Mouse (Mus musculus): ENCODE measurements around the gene Gm45902.

Gm45902 gene

DNA sequence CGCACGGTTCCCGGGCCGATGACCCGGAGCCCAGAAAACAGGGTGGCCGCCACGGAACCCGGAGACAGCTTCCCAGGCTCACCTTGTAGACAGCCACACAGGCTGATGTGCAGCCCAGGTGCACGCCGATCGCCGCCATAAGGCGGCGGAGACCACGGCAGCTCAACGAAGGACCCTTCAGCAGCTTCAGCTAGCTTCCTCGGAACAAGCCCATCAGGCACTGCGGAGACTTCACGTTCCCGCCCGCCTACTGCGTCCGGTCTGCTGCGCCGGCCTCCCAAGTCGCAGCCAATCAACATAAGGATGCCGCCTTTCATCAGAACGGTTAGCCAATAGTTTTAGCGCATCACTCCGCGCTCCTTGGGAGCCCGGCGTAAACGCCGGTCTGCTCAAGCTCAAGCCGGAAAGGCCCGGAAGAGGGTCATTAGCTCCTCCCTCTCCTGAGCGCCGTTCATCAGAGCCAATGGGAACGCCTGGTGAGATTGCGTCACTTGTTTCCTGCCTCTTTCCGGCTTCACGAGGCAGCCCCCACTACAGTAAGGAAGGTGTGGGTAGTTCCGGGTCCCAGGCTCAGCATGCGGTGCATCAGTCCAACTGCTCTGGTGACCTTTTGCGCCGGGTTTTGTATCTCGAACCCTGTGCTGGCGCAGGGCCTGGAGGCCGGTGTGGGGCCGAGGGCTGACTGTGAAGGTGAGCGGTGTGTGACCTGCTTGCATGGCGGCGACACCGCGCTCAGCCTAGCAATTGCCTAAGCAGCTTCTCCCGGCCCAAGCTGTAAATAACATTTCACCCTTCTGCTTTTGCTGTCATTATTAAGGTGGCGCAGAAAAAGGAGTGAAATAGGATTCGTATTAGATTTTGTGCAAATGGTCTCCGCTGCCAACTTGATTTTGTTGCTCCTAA is at the start of gene Gm45902, which contains the start of the genes Hspa14 and Cdnf:
Gene Gm45902, minus strand, starts transcription at position 239 of the 903 bp plus-strand sequence.
Gene Hspa14, minus strand, starts transcription at position 263 of the 903 bp plus-strand sequence.
Gene Cdnf, plus strand, starts transcription at position 479 of the 903 bp plus-strand sequence.
- peak; percentile 97 for DNase-seq (ENCODE audit: low spot score)

DNA sequence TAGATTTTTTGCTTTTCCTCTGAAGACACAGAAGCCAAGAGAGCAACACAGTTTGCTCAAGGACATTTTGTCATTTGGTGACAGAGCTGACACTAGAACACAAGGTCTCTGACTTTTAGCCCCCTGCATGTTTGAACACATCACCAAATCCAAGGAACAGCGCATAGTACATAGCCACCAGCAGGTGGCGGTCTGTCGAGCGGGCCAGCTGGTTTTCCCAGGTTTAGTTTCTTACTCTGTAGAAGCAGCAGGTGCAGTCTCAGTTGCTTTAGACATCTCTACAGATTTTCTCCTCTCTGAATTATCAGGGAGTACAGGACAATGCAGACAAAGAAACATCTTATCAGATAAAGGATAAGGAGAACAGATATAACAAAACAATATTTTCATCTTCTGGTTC is 34.0 kb upstream of the Gm45902 start:
- no peak for DNase-seq (ENCODE audit: low spot score)

DNA sequence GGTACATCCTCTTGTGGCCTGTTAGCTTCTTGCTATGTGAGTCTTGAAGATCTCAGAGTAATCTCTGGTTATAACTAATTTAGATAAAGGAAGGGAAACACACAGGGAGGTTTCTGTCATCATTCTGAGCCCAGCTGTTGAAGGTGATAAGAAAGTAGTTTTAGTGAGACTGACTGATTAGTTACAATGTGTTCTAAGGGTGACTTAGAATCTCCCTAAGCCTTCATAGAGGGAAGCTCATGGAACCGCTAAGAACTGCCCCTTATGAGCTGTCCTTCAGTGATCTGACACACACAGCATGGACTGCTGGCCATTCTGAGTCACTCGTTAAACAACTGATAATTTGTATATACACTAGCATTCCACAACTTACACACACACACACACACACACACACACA is 33.5 kb upstream of the Gm45902 start:
- DNase-seq (ENCODE audit: low spot score), result no peak

DNA sequence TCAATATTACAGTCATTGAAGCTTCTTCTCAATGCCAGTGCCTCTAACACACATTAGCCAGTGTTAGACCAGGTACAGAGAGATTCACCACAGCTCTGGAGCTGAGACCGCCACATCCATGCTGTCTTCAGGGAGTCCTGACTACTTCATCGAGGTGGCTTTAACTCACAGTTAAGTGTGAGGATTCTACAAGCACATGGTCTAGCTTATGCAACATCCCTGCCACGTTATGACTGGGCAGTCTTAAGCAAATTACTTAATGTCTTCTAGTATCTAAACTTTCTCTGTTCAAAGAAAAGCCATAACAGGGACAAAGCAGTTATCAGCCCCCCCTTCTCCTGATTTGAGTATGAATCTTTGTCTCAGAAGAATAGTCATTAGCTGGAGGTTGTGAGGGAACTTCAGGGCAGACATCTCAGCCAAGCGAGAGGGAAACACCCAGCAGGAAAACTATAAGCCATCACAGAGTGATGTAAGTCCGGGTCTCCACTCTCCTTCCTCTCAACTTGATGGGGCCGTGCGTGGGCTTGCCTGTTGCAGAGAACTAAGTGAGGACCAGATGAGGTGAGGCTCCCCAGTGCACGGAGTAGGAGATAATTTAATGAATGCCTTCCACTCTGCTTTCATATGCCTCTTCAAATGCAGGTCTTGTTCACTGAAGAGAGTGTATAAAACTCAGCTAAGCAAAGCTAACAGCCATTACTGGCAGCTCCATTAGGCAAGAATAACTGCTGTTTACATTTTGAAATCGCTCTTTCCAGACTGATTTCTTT is 28.9 kb upstream of the Gm45902 start:
- no peak for DNase-seq (ENCODE audit: low spot score)

DNA sequence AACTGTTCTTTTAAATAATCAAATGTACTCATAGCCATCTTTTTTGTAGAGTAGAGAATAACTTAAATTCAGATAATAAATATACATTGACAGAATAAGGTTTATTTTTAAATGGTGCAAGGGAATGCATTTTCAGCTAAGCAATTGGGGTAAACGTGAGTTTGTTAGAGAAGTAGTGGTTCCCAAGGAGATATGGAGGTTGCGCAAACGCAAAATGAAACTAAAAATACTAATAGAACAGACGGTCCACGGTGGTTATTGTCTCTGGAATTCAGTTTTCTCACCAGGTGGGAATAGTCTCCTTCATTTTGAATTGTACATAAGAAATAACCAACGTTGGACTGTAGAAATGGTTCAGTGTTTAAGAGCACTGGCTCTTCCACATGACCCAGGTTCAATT is 13.7 kb upstream of the Gm45902 start:
- DNase-seq (ENCODE audit: low spot score), result no peak

DNA sequence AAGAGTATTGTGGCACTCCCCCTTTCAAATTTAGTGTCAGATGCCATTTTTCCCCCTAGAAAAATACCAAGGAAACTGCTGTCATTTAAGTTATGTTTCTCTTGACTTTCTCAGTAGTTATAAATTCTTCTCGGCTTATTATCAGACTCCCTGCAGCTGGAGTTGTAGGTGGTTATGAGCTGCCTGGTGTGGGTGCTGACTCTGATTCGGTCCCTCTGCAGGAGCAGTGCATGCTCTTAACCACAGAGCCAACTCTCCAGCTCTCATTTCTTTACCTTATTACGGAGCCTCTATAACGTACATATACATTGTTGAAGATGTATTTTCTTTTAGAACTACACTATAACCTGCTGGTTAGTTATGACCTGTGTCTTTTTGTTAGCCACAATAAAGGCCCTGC is 10.0 kb upstream of the Gm45902 start:
- DNase-seq (ENCODE audit: low spot score), result no peak

DNA sequence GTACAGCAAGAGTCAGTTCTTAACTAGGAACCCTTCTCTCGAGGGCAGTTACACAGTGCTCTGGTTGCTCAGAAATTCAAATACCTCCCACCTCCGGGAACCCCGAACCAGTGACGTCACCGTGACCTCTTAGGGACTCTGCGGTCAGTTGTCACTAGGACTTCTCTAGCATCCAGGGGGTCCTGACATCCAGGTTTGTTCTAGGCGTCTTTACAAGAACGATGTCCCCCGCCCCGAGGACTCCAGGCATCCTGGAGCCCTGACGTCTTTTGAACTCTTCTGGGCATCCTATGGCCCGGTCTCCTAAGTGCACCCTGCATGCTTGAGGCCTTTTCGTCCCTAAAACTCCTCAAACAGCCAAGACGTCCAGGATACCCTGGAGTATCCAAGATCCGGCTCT is 514 bp downstream of the Gm45902 start:
- peak; percentile 53 for DNase-seq (ENCODE audit: low spot score)

DNA sequence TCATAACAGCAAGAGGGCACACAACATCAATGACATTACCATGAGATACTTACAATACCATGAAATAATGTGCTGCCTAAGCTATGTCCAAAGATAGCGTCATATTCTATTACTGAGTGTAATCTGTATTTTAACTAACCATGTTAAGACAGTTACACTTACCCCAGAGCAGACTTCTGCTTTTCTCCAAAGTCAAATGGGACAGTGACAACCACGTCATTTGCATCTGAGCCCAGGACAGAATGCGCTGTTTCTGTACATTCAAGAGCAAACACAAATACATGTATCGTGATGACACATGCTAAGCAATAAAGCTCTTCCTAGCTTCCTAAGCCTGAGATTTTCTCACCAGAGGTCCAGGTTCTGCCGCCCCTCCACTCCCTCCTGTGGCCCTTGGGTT is 11.7 kb downstream of the Gm45902 start:
- DNase-seq (ENCODE audit: low spot score), result no peak

DNA sequence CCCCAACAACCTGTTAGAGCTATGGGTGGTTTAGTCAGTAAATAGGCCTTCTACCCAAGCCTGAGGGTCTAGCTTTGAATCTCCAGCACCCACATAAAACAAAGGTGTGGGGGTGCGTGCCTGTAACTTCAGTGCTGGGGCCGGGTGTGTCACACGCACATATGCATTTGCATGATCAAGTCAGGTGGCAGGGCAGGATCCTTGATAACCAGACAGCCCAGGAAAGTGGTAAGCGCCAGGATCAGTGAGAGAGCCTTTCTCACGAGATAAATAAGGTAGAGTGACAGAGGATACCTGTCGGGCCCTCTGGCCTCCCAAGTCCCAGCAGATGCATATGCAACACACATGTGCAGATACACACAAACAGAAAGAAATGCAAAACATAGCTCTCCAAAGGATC is 13.0 kb downstream of the Gm45902 start:
- DNase-seq (ENCODE audit: low spot score), result no peak

DNA sequence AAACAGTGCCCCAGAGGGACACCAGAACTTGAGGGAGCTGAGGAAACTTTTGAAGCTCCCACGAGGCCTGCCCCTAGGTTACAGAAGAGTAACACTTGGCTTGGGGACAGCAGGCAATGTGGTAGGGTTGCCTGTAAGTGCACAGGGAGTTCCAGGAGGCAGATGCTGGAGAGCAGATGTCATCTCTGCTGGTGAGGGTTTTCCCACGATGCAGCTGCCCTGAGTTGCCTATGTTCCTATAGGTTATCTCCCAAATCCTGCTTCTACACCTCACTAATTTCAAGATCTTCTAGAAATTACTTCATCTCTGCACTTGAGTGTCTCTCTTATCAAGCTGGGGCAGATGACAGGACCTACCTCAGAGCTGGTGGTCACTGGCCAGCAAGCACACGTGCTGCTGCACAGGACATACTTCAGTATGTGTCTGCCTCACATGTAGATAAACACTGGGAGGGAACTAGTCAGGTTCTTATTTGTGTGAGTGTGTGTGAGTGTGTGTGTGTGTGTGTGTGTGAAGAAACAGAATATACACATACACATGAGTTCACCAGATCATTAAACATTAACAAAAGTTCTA is 18.7 kb downstream of the Gm45902 start:
- no peak for DNase-seq (ENCODE audit: low spot score)

DNA sequence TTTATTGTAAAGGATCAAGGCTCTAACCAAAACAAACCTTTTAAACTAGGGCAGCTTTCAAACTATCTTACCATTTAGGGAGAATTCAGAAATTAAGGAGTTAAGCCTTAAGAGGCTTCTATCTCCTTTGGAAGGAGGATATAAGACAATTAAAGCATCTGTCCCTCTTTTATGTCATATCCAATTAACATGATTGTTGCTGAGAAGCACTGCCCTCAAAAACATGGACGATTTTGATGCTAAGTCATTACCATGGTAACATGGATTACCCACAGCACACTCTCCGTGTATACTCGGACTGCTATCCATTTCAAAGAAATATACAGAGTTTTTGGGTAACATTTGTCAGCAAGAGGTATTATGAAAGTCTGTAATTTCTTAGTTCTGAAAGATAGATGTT is 22.8 kb downstream of the Gm45902 start:
- no peak for DNase-seq (ENCODE audit: low spot score)

DNA sequence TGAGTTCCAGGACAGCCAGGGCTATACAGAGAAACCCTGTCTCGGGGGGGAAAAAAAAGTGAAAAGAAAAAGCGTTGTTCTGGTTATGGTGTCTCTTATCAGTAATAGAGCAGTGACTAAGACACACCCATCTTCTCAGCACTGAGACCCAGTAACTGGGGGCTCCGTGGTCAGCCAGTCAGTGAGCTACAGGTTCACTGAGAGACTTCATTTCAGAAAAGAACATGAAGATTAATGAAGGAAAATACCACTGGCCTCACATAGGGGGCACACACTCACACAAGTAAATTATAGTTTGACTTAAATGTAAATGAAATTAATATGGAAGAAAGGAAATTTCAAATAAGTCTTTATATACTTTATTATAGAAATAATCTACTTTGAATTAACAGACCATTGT is 32.4 kb downstream of the Gm45902 start:
- DNase-seq (ENCODE audit: low spot score), result no peak

DNA sequence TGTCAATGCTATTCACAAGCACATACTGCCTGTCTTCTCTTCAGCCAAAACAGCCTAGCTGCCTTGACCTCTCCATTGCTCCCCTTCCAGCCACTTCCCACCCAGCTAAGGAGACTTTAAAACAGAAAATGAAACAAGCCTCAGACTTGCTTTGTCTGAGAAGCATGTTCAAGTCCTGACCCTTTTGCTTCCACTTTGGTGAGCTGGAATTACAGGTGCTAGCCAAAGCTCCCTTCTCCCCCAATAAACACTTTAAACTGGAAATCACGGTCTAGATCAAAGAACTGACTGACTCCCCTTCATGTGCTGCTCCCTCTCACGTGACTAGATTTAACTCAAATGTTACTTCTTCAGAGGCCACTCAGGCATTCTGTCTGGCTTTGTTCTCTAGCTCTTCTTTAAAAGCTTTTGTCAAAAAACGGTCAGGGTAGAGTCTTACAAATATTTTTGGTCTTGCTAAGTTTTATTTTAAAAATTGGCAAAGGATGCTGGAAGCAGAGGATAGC is 36.8 kb downstream of the Gm45902 start:
- no peak for DNase-seq (ENCODE audit: low spot score)

DNA sequence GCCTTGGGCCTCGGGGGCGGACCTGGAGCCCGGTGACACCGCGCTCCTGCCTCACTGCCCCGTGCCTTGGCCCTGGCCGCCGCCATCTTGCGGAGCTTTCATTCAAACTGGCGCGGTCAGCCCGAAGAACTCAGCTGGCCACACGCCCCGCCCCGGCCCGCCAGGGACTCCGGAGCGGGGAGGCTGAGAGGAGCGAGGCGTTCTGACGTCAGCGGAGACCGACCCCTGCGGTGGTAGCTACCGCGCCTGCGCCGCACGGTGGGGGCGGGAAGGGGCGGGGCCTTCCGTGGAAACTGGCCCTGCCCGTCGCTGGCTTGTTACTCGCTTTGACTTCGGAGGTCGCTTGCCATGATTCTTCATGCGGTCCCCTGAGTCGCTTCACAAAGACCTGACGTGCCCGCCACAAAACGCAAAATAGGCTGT is 37.7 kb downstream of the Gm45902 start, which contains the start of gene Suv39h2:
Gene Suv39h2, minus strand, starts transcription at position 171 of the 423 bp plus-strand sequence.
- DNase-seq (ENCODE audit: low spot score), result peak; percentile 96

DNA sequence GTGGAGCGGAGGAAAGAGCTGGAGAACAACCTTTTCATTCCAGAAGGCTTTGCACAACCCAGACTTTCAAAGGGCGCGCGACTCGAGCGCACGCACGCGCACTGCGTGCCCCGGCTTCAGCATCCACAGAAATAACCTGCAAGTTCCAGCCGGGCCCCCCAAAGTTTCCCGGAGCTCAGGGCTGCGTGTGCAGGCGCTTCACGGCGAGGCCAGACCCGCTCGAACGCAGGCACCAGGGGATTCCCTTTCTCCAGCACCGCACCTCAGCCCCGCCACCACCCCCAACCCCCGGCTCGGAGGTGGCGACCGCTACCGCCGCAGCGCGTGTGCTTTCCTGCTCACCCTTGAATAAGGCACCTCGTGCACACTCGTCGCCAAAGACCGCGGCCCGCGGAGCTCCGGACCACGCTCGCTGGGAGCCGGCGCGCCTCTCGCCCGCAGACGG is 38.2 kb downstream of the Gm45902 start:
- peak; percentile 77 for DNase-seq (ENCODE audit: low spot score)

DNA sequence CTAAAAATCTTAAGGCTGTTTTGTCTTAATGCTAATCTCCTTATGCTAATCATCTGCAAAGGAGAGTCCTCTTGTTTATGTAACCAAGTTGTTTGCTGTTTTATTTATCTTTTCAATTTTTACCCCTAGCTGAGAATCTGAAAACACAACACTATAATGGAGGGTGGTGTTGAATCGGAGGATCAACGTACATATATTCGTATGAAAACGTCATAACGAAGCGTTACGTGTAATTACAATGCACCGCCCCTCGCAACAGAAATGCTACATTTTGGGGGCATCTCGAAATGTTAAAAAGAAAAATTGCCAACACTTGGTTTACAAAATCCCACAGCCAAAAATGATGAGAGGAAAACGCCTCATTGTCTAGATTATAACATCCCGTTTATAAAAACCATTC is 38.7 kb downstream of the Gm45902 start:
- no peak for DNase-seq (ENCODE audit: low spot score)

DNA sequence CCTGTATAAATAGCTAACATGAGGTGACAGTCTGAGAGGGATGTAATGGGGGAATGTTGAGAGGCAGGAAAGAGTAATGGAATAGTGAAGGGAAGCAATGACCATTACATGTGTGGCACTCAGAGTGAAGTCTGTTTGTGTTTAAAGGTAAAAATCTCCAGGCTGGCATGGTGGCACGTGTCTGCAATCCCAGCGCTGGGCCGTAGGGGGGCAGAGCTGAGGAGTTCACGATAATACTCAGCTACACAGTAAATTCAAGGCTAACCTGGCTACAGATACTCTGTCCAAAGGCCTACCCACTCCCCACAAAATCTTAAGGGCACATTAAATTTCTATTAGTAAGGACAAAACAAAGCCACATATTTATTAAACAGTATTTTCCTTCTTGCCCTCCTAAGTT is 56.0 kb downstream of the Gm45902 start:
- no peak for DNase-seq (ENCODE audit: low spot score)

Measured in yolk sac, embryonic 10.5 days (tissue).